Mouse (Mus musculus): ENCODE measurements at regions not wholly inside any gene's neighbourhood (a gene's known extent, or its start where the extent isn't known, plus 50 kb on each side); places are given as distances from the start of the nearest gene placed in this dataset.

- DNase-seq (ENCODE audit: low read depth) = no peak
- no peak for TF ChIP-seq CTCF (IDR thresholded peaks at IDR 0.05; ENCODE audit: borderline replicate concordance, extremely low read depth, insufficient read depth, insufficient read length)
- TF ChIP-seq POLR2A (IDR thresholded peaks at IDR 0.05; ENCODE audit: borderline replicate concordance, extremely low read depth, insufficient read depth, insufficient read length, poor library complexity, severe bottlenecking) = no peak
These were observed 54.1 kb upstream of the 1700012A03Rik start for GRCm38 (mm10) chr6:31995977-31996376.

DNA sequence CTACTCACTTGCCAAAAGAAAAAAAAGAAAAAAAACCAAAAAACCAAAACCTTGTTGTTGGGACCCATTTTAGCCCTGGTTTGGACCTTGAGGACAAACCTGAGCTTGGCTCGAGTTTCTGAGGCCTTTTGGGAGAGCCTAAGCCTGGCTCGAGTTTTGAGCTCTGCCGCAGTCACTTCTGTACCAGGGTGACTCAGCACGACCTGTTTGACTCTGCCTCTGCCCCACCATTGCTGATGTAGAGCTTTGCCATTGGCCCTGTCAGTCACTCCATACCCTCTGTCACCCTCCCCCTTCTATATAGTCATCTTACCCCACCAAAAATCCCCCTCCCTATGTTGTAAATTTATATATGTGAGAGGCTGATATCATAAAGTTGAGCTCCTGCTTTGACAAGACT lies 54.8 kb upstream of the 1700012A03Rik start:
- no peak for DNase-seq (ENCODE audit: low read depth)
- TF ChIP-seq POLR2A (IDR thresholded peaks at IDR 0.05; ENCODE audit: borderline replicate concordance, extremely low read depth, insufficient read depth, insufficient read length, poor library complexity, severe bottlenecking) (no peak), CTCF (IDR thresholded peaks at IDR 0.05; ENCODE audit: borderline replicate concordance, extremely low read depth, insufficient read depth, insufficient read length) (no peak)

DNA sequence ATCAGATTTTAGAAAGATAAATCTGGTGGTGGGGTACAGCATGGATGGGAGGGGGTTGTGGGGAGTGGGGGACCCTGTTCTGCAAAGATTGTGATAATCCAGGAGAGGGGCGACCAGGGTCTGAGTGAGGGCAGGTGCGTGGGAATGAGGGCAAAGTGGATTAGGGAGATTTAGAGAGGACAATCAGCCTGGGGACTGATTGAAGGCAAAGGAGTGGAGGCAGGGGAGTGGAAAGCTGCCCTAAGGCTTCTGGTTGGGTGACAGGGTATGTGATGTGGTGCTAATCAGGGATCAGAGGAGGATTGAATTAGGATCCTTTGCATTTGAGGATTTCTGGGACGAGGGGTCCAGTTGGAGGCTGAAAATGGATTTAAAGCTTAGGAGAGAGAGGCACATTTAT lies 64.3 kb upstream of the 1700012A03Rik start:
- no peak for TF ChIP-seq CTCF (IDR thresholded peaks at IDR 0.05; ENCODE audit: borderline replicate concordance, extremely low read depth, insufficient read depth, insufficient read length)
- TF ChIP-seq POLR2A (IDR thresholded peaks at IDR 0.05; ENCODE audit: borderline replicate concordance, extremely low read depth, insufficient read depth, insufficient read length, poor library complexity, severe bottlenecking) = no peak
- DNase-seq (ENCODE audit: low read depth) = peak; percentile 39

DNA sequence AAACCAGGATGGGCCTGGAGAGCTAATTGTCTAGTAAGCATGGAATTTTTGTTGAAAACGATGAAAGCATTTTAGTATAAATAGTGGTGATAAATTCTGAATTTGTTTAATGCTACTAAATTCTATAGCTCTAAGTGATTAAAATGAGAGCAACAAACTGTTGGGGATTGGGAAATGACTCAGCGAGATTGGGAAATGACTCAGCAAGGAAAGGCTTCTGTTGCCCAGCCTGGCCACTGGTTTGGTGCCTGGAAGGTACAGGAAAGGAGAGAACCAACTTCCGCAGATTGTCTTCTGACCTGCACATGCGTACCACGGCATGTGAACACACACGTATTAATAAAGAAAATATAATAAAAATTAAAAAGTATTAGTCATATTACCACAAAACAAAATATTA lies 73.3 kb upstream of the 1700012A03Rik start:
- TF ChIP-seq POLR2A (IDR thresholded peaks at IDR 0.05; ENCODE audit: borderline replicate concordance, extremely low read depth, insufficient read depth, insufficient read length, poor library complexity, severe bottlenecking) = no peak
- TF ChIP-seq CTCF (IDR thresholded peaks at IDR 0.05; ENCODE audit: borderline replicate concordance, extremely low read depth, insufficient read depth, insufficient read length) = no peak
- no peak for DNase-seq (ENCODE audit: low read depth)

GRCm38 (mm10) chr6:31948063-31948481 lies 102.0 kb upstream of the 1700012A03Rik start:
- TF ChIP-seq POLR2A (IDR thresholded peaks at IDR 0.05; ENCODE audit: borderline replicate concordance, extremely low read depth, insufficient read depth, insufficient read length, poor library complexity, severe bottlenecking) (no peak), CTCF (IDR thresholded peaks at IDR 0.05; ENCODE audit: borderline replicate concordance, extremely low read depth, insufficient read depth, insufficient read length) (no peak)
- peak; percentile 96 for DNase-seq (ENCODE audit: low read depth)

DNA sequence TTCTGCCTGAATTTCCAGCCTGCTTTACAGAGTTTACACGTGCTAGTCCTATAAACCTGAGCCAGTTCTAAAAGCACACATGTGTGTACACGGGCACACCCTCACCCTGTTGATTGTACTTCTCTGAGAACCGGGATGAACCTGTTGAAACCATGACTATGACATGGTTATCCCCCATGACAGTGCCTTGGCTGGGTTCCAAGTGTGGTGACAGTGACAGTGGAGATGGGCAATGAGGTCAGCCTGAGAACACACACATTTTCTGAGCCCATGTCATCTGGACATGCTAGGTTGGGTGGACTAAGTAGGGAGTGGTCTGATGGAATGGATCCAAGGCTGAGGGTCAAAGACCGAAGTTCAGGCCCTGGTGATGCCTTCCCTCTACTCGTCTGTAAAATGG lies 103.5 kb upstream of the 1700012A03Rik start:
- DNase-seq (ENCODE audit: low read depth) = no peak

DNA sequence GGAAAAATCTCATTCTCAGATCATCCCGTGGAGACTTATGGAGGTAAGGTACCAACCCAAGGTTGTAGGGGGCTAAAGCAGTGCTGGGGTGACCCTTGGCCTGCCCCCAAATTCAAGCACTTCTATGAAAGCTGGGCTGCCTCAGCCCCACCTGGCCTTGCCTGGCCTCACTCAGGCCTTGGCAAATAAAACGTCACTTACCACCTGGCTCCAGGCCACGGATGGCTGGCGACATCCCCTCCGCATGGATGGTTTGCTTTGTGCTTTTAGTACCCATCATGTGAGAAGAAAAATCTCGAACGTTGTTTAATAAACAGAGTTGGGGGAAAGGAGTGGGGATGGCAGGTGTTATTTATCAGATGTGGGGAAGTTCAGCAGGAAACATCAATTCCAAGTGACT lies 104.7 kb upstream of the 1700012A03Rik start:
- TF ChIP-seq CTCF (IDR thresholded peaks at IDR 0.05; ENCODE audit: borderline replicate concordance, extremely low read depth, insufficient read depth, insufficient read length) (no peak), POLR2A (IDR thresholded peaks at IDR 0.05; ENCODE audit: borderline replicate concordance, extremely low read depth, insufficient read depth, insufficient read length, poor library complexity, severe bottlenecking) (no peak)
- peak; percentile 41 for DNase-seq (ENCODE audit: low read depth)

More for the DNA sequence above, 103.5 kb upstream of the 1700012A03Rik start:
- TF ChIP-seq POLR2A (IDR thresholded peaks at IDR 0.05; ENCODE audit: borderline replicate concordance, extremely low read depth, insufficient read depth, insufficient read length, poor library complexity, severe bottlenecking) (no peak), CTCF (IDR thresholded peaks at IDR 0.05; ENCODE audit: borderline replicate concordance, extremely low read depth, insufficient read depth, insufficient read length) (no peak)

- no peak for DNase-seq (ENCODE audit: low read depth)
- no peak for TF ChIP-seq POLR2A (IDR thresholded peaks at IDR 0.05; ENCODE audit: borderline replicate concordance, extremely low read depth, insufficient read depth, insufficient read length, poor library complexity, severe bottlenecking)
- TF ChIP-seq CTCF (IDR thresholded peaks at IDR 0.05; ENCODE audit: borderline replicate concordance, extremely low read depth, insufficient read depth, insufficient read length) = no peak
These were observed 105.5 kb upstream of the 1700012A03Rik start for GRCm38 (mm10) chr6:31944546-31944945.

- no peak for DNase-seq (ENCODE audit: low read depth)
- TF ChIP-seq POLR2A (IDR thresholded peaks at IDR 0.05; ENCODE audit: borderline replicate concordance, extremely low read depth, insufficient read depth, insufficient read length, poor library complexity, severe bottlenecking) = no peak
- TF ChIP-seq CTCF (IDR thresholded peaks at IDR 0.05; ENCODE audit: borderline replicate concordance, extremely low read depth, insufficient read depth, insufficient read length) = no peak
These were observed 107.3 kb upstream of the 1700012A03Rik start for GRCm38 (mm10) chr6:31942696-31943095.

GRCm38 (mm10) chr6:31938216-31938814 lies 111.7 kb upstream of the 1700012A03Rik start:
- TF ChIP-seq CTCF (IDR thresholded peaks at IDR 0.05; ENCODE audit: borderline replicate concordance, extremely low read depth, insufficient read depth, insufficient read length) (peak; percentile 97), POLR2A (IDR thresholded peaks at IDR 0.05; ENCODE audit: borderline replicate concordance, extremely low read depth, insufficient read depth, insufficient read length, poor library complexity, severe bottlenecking) (no peak)

DNA sequence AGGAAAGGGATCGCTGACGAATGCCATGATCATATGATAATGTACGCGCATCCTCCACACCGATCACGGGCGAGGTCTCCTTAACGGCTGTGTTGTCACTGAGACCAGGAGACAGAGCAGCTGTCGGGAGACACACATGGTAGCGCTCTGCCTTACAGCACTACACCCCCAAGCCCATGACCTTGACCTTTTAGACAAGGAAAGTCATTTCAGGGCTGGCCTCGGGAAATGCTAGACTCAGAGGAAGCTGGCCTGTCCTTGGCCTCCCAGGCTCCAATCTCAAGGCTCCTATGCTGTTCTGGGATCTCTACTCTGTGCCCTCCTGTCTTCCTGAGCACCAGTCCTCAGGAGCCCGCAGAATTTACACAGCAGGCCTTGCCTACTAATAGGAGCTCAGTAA lies 112.9 kb upstream of the 1700012A03Rik start:
- DNase-seq (ENCODE audit: low read depth) = no peak
- TF ChIP-seq CTCF (IDR thresholded peaks at IDR 0.05; ENCODE audit: borderline replicate concordance, extremely low read depth, insufficient read depth, insufficient read length) (no peak), POLR2A (IDR thresholded peaks at IDR 0.05; ENCODE audit: borderline replicate concordance, extremely low read depth, insufficient read depth, insufficient read length, poor library complexity, severe bottlenecking) (no peak)

More at GRCm38 (mm10) chr6:31938216-31938814, 111.7 kb upstream of the 1700012A03Rik start:
- peak; percentile 94 for DNase-seq (ENCODE audit: low read depth)

DNA sequence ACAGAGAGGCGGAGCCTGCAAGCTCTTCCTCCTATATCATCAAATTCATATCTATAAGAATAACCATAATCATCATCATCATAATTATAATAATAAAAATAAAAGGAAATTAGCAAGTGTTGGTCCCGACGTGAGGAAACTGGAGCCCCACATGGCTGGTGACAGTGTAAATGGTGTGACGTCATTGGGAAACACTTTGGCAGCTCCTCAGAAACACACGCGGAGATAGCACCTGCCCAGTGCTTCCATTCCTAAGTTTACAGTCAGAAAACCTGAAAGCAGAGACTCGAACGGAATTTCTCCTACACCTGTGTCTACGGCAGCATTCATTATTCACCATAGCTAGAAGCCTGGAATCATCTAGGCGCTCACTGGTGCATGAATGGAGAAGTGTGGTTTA lies 115.2 kb upstream of the 1700012A03Rik start:
- TF ChIP-seq POLR2A (IDR thresholded peaks at IDR 0.05; ENCODE audit: borderline replicate concordance, extremely low read depth, insufficient read depth, insufficient read length, poor library complexity, severe bottlenecking) (no peak), CTCF (IDR thresholded peaks at IDR 0.05; ENCODE audit: borderline replicate concordance, extremely low read depth, insufficient read depth, insufficient read length) (no peak)
- DNase-seq (ENCODE audit: low read depth) = no peak
